Mouse (Mus musculus) liver, embryonic 11.5 days (tissue): ENCODE data around the gene 4921524J17Rik. TPM values are rescaled to one million over a fixed set of nuclear protein-coding genes. Genes with fewer than 3 reads are reported as not detected.

Experiments used
- ATAC-seq: fragments of 200-750 bp; cut with Nextera tagmentation; replicated peaks from 2 replicates; pipeline ENCODE4 v1.8.0; 2017; ENCODE audit warnings: moderate number of reproducible peaks, mild to moderate bottlenecking, moderate TSS enrichment, moderate library complexity; ENCODE audit not compliant: low FRiP score
- DNase-seq: peaks from one replicate; pipeline ENCODE4 v3.0.0-alpha.2; 2017; ENCODE audit warnings: low spot score
- H3K27ac ChIP-seq: fragments of 300-500 bp; sonication (generic); 2 replicates; pipeline ENCODE4 v1.5.1; 2014; ENCODE audit warnings: mild to moderate bottlenecking, low read depth, low read length, control low read depth
- H3K27me3 ChIP-seq: fragments of 300-500 bp; sonication (generic); replicated peaks from 2 replicates; pipeline ENCODE4 v1.6.1; 2014; ENCODE audit warnings: low read length, mixed read lengths; ENCODE audit not compliant: control insufficient read depth, insufficient read depth
- H3K36me3 ChIP-seq: fragments of 300-500 bp; sonication (generic); 2 replicates; pipeline ENCODE4 v1.6.1; 2014; ENCODE audit warnings: mild to moderate bottlenecking, low read length, moderate library complexity, mixed read lengths; ENCODE audit not compliant: control insufficient read depth, insufficient read depth
- H3K4me1 ChIP-seq: fragments of 300-500 bp; sonication (generic); replicated peaks from 2 replicates; pipeline ENCODE4 v1.6.1; 2014; ENCODE audit warnings: low read length, mixed read lengths; ENCODE audit not compliant: control insufficient read depth, insufficient read depth
- H3K4me2 ChIP-seq: fragments of 300-500 bp; sonication (generic); 2 replicates; pipeline ENCODE4 v1.6.1; 2014; ENCODE audit warnings: mild to moderate bottlenecking, control low read depth, moderate library complexity
- H3K4me3 ChIP-seq: fragments of 300-500 bp; sonication (generic); 2 replicates; pipeline ENCODE4 v1.5.1; 2014; ENCODE audit warnings: low read depth, low read length, control low read depth
- H3K9ac ChIP-seq: fragments of 300-500 bp; sonication (generic); 2 replicates; pipeline ENCODE4 v1.6.1; 2014; ENCODE audit warnings: low read depth, low read length, control low read depth
- H3K9me3 ChIP-seq: fragments of 300-500 bp; sonication (generic); 2 replicates; pipeline ENCODE4 v1.6.1; 2016; ENCODE audit warnings: low read length, inconsistent platforms, mixed read lengths; ENCODE audit not compliant: control insufficient read depth
- WGBS: fragments of 180-500 bp; shearing (Covaris S2); extraction: QIAGEN DNeasy Blood & Tissue Kit; methylation state at CpG from one replicate; pipeline ENCODE4 v1.1.7; 2014; 5-methylcytosine and 5-hydroxymethylcytosine counted together
- polyA plus RNA-seq: library from polyadenylated mRNA; unstranded; fragments of >200 nt; fragmentation: Nextera tagmentation; extraction: Ambion mirVana; gene quantifications from 2 replicates; pipeline ENCODE4 v1.2.1, GENCODE M21; 2014

The 4921524J17Rik gene
- polyA plus RNA-seq = 38.3 TPM in 2 replicates

- peak within 1 kb of the TSS; percentile 96 for H3K9ac ChIP-seq
- H3K9me3 ChIP-seq = no peaks in the 10 kb centered on the region
- peak within 1 kb of the TSS; percentile 94 for H3K4me3 ChIP-seq
- peaks cover 31% of the 10 kb centered on the region for H3K4me1 ChIP-seq
- ATAC-seq = peak; percentile 98
- H3K27me3 ChIP-seq = no peaks in the 10 kb centered on the region
- WGBS = under 1% methylated on average over 78 of the region's 85 CpGs
- peak within 1 kb of the TSS; percentile 99 for H3K27ac ChIP-seq
- peak within 1 kb of the TSS; percentile 75 for H3K4me2 ChIP-seq
- H3K36me3 ChIP-seq = no peaks in the 10 kb centered on the region
- DNase-seq = peak; percentile 96
Observed at GRCm38 (mm10) chr8:85432168-85433016, at the start of gene 4921524J17Rik. TSS of gene 4921524J17Rik (minus strand) at chr8:85432833.

- Histone ChIP-seq H3K36me3 (no peaks in the 10 kb centered on the region), H3K9ac (no peak overlapping the region), H3K4me3 (no peak overlapping the region), H3K27ac (no peak overlapping the region), H3K27me3 (no peaks in the 10 kb centered on the region), H3K4me1 (no peaks in the 10 kb centered on the region), H3K9me3 (no peaks in the 10 kb centered on the region), H3K4me2 (no peak overlapping the region)
- no peak for ATAC-seq
- DNase-seq = no peak
- WGBS = 70% methylated on average over 6 of the region's 6 CpGs
Observed at GRCm38 (mm10) chr8:85482427-85482826, 49.8 kb upstream of the 4921524J17Rik start.

GRCm38 (mm10) chr8:85481900-85482299 is 49.3 kb upstream of the 4921524J17Rik start:
- Histone ChIP-seq H3K36me3 (no peaks in the 10 kb centered on the region), H3K9ac (no peak overlapping the region), H3K9me3 (no peaks in the 10 kb centered on the region), H3K4me2 (0 out of 2 replicates have a peak overlapping the region, but pooled peaks have one; percentile 4), H3K27ac (no peak overlapping the region), H3K4me1 (no peaks in the 10 kb centered on the region), H3K4me3 (no peak overlapping the region), H3K27me3 (no peaks in the 10 kb centered on the region)
- DNase-seq = no peak
- ATAC-seq = no peak
- 18% methylated on average over 10 of the region's 10 CpGs for WGBS

- Histone ChIP-seq H3K9me3 (no peaks in the 10 kb centered on the region), H3K4me1 (no peaks in the 10 kb centered on the region), H3K36me3 (no peaks in the 10 kb centered on the region), H3K4me3 (no peak overlapping the region), H3K4me2 (no peak overlapping the region), H3K27me3 (no peaks in the 10 kb centered on the region), H3K9ac (no peak overlapping the region), H3K27ac (no peak overlapping the region)
- 79% methylated on average over 2 of the region's 2 CpGs for WGBS
- DNase-seq (no peak), ATAC-seq (no peak)
Observed at GRCm38 (mm10) chr8:85479710-85480109, 47.1 kb upstream of the 4921524J17Rik start.

GRCm38 (mm10) chr8:85478397-85478796 is 45.8 kb upstream of the 4921524J17Rik start:
- Histone ChIP-seq H3K4me3 (no peak overlapping the region), H3K9ac (no peak overlapping the region), H3K4me1 (no peaks in the 10 kb centered on the region), H3K4me2 (no peak overlapping the region), H3K36me3 (no peaks in the 10 kb centered on the region), H3K27me3 (no peaks in the 10 kb centered on the region), H3K27ac (no peak overlapping the region; the same call in 1 of the 2 replicates), H3K9me3 (no peaks in the 10 kb centered on the region)
- no peak for ATAC-seq
- no peak for DNase-seq
- 77% methylated on average over 2 of the region's 2 CpGs for WGBS

- no peaks in the 10 kb centered on the region for H3K36me3 ChIP-seq
- H3K27ac ChIP-seq = no peak overlapping the region
- no peak overlapping the region for H3K9ac ChIP-seq
- no peaks in the 10 kb centered on the region for H3K27me3 ChIP-seq
- no peak overlapping the region for H3K4me2 ChIP-seq
- H3K9me3 ChIP-seq = no peaks in the 10 kb centered on the region
- ATAC-seq = no peak
- no peak for DNase-seq
- WGBS = 67% methylated on average over 4 of the region's 4 CpGs
- H3K4me1 ChIP-seq = no peaks in the 10 kb centered on the region
- no peak overlapping the region for H3K4me3 ChIP-seq
Observed at GRCm38 (mm10) chr8:85476970-85477545, 44.4 kb upstream of the 4921524J17Rik start.

- WGBS = 65% methylated on average over 3 of the region's 3 CpGs
- ATAC-seq = no peak
Observed at GRCm38 (mm10) chr8:85474924-85475323, 42.3 kb upstream of the 4921524J17Rik start.

GRCm38 (mm10) chr8:85473246-85473645 is 40.6 kb upstream of the 4921524J17Rik start:
- no peak for DNase-seq

More at GRCm38 (mm10) chr8:85474924-85475323, 42.3 kb upstream of the 4921524J17Rik start:
- H3K27ac ChIP-seq = no peak overlapping the region
- no peak overlapping the region for H3K9ac ChIP-seq
- no peak overlapping the region for H3K4me3 ChIP-seq
- H3K9me3 ChIP-seq = no peaks in the 10 kb centered on the region
- H3K4me1 ChIP-seq = no peaks in the 10 kb centered on the region
- H3K36me3 ChIP-seq = no peaks in the 10 kb centered on the region
- H3K4me2 ChIP-seq = no peak overlapping the region
- DNase-seq = no peak
- H3K27me3 ChIP-seq = no peaks in the 10 kb centered on the region

More at GRCm38 (mm10) chr8:85473246-85473645, 40.6 kb upstream of the 4921524J17Rik start:
- Histone ChIP-seq H3K9me3 (no peaks in the 10 kb centered on the region), H3K36me3 (no peaks in the 10 kb centered on the region), H3K4me2 (no peak overlapping the region), H3K27me3 (no peaks in the 10 kb centered on the region), H3K4me3 (no peak overlapping the region), H3K4me1 (no peaks in the 10 kb centered on the region), H3K27ac (no peak overlapping the region), H3K9ac (no peak overlapping the region)
- 80% methylated on average over 4 of the region's 4 CpGs for WGBS
- ATAC-seq = no peak
